Mouse (Mus musculus) left cerebral cortex, adult 2 months (tissue): ENCODE results near the gene Ube2o. TPM values are rescaled to one million over a fixed set of nuclear protein-coding genes. Genes with fewer than 3 reads are reported as not detected.

Experiments
- DNase-seq, 2 experiments: peaks; one replicate each; pipeline ENCODE4 v3.0.0; 2021 to 2022; ENCODE audit warnings: low spot score in 2 of 2, mixed read lengths in 1 of 2; ENCODE audit errors: extremely low spot score in 1 of 2
- H3K27ac ChIP-seq: fragments of 200-600 bp; 2 replicates; pipeline ENCODE4 v1.8.1; 2022
- H3K4me3 ChIP-seq: fragments of 200-600 bp; 2 replicates; pipeline ENCODE4 v1.8.1; 2022
- CTCF ChIP-seq: fragments of 200-600 bp; IDR thresholded peaks from 2 replicates; pipeline ENCODE4 v1.8.1; 2022; ENCODE audit warnings: antibody characterized with exemption, mild to moderate bottlenecking, moderate library complexity
- intact Hi-C: fragments of 180-260 bp; cut with DNase I; formaldehyde crosslinking; loops from one replicate; pipeline ENCODE4 v1.15.1; 2025
- total RNA-seq, 2 experiments: library from RNA; stranded (reverse); gene quantifications; 2 replicates each; pipeline ENCODE4 v1.2.3; 2021

Gene Ube2o
- total RNA-seq, 2 experiments from 2014 or later, result 123 to 125 TPM

- no peak overlapping the region for H3K27ac ChIP-seq
- intact Hi-C loops, result no loop called here
- DNase-seq, result no peak
- TF ChIP-seq CTCF, result no peak
- H3K4me3 ChIP-seq, result no peak overlapping the region
Observed at GRCm38 (mm10) chr11:116574982-116575381, 6.3 kb downstream of the Ube2o start.

GRCm38 (mm10) chr11:116574486-116574885, 6.8 kb downstream of the Ube2o start:
- no peak for TF ChIP-seq CTCF
- no peak for DNase-seq
- Histone ChIP-seq H3K4me3 (no peak overlapping the region), H3K27ac (no peak overlapping the region)
- intact Hi-C loops, result no loop called here

GRCm38 (mm10) chr11:116572756-116573543, 8.3 kb downstream of the Ube2o start:
- no peak for TF ChIP-seq CTCF
- DNase-seq, result peak; percentile 28 to 45
- Histone ChIP-seq H3K4me3 (no peak overlapping the region), H3K27ac (peak overlapping the region; percentile 82)
- intact Hi-C loops, result no loop called here

DNA sequence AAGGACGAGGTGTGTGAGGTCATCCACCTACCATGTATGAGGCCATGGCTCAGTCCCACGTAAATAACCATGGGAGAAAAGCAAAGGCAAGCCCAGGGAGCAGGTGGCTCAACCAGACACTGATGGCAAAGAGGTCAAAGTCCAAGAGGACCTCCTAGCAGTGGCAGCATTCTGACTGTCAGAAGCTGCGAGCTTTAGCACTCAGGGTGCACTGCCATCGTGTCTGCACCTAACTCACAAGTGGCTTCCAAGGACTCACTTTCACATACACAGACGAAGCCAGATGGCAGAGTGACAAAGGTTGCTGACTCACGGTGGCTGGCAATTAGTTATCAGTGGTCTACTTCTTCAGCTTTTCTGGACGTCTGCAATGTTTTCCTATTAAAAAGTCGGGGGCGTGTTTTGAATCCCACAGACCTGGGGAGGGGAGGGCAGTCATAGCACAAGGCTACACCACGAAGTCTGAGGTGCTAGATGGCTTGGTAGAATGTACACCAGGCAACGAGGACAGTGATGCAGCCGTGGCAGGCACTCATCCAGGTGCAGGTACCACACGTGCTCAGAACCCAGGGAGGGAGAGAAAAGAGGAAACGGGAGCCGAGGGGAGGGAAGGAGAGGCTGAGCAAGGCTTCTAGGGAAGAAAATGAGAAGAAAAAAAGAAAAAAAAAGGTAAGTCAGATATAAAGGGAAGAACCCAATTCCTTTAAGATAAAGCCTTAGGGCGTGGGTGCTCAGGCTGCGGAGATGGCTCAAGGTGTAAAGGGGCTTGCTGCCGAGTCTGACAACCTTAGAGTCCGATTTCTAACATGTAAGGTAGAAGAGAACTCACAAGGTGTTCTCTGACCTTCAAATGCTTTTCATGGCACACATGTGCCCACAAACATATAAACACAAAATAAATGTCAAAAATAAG, 9.2 kb downstream of the Ube2o start:
- Histone ChIP-seq H3K4me3 (no peak overlapping the region), H3K27ac (peak overlapping the region; percentile 82)
- intact Hi-C loops, result no loop called here
- TF ChIP-seq CTCF, result no peak
- no peak for DNase-seq

DNA sequence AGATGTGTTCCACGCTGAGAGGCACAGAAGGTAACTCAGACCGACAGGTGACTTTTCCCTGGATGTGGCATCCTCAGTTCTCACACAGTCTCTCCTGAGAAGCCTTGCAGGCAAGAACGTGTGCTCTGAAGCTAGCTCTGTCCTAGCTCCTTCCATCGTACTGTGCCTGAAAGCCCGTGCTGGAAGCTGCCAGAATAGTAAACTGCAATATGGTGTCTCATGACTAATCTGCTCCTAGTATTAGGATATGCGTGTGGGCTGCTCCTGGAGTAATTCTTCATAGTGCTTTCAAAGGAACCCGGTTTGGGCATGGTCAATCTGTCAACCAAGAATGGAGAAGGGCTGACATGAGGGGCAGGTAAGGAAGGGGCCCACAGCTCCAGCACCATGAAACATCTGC, 10.4 kb downstream of the Ube2o start:
- no peak for DNase-seq
- intact Hi-C loops, result no loop called here
- TF ChIP-seq CTCF, result no peak
- H3K27ac ChIP-seq, result no peak overlapping the region
- no peak overlapping the region for H3K4me3 ChIP-seq

DNA sequence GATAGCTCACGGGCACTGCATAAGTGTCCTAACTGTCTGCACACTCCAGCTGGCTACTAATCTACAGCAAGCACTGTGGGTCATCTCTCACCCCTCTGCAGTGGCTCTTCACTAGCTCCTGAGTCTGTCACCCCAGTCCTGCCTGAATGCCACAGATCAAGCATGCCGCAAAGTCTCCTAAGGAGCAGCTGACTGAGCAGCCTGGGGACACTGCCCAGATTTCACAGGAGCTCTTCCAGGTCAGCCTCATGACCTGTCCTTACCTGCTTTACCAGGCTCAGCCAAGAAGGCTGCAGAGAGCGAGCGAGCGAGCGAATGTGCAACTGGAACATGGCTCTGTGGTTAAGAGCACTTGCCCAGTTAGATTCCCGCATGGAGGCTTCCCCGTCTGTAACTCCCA, 13.7 kb downstream of the Ube2o start:
- intact Hi-C loops, result no loop called here
- no peak for DNase-seq
- TF ChIP-seq CTCF, result no peak
- H3K4me3 ChIP-seq, result no peak overlapping the region
- no peak overlapping the region for H3K27ac ChIP-seq

- H3K4me3 ChIP-seq, result no peak overlapping the region
- no peak for DNase-seq
Observed at GRCm38 (mm10) chr11:116565283-116566041, 15.8 kb downstream of the Ube2o start.

GRCm38 (mm10) chr11:116556308-116556707, 24.9 kb downstream of the Ube2o start:
- intact Hi-C loops, result no loop called here
- no peak overlapping the region for H3K27ac ChIP-seq

More at GRCm38 (mm10) chr11:116565283-116566041, 15.8 kb downstream of the Ube2o start:
- no peak for TF ChIP-seq CTCF
- intact Hi-C loops, result no loop called here
- H3K27ac ChIP-seq, result no peak overlapping the region

DNA sequence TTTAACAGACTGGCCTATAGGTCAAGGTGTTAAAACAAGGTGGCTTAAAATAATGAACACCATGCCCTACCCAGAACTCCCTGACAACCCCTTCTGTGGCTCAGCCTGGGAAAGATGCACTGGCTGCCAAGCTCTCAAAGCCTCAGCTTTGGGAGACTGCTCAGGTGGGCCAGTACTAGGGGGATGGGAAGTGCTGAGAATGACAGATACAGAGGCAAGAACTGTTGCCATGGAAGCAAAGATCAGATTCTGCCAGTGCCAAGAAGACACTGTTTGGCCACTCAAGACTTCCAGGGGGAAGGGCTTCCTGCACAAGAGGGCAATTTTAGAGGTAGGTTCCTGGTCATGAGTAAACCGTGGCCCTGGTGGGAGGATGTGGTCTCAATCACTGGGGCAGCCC, 25.7 kb downstream of the Ube2o start:
- DNase-seq, result no peak
- intact Hi-C loops, result no loop called here
- H3K4me3 ChIP-seq, result no peak overlapping the region
- H3K27ac ChIP-seq, result no peak overlapping the region
- TF ChIP-seq CTCF, result no peak

More at GRCm38 (mm10) chr11:116556308-116556707, 24.9 kb downstream of the Ube2o start:
- no peak for DNase-seq
- H3K4me3 ChIP-seq, result no peak overlapping the region
- TF ChIP-seq CTCF, result no peak

GRCm38 (mm10) chr11:116554171-116554878, 26.9 kb downstream of the Ube2o start:
- no peak overlapping the region for H3K27ac ChIP-seq
- H3K4me3 ChIP-seq, result no peak overlapping the region
- no peak for DNase-seq
- peak; percentile 76 for TF ChIP-seq CTCF
- intact Hi-C loops, result loop anchor here (1.0 kb wide), 1 partner anchor 74 kb away; no protein-coding TSS in a partner anchor

DNA sequence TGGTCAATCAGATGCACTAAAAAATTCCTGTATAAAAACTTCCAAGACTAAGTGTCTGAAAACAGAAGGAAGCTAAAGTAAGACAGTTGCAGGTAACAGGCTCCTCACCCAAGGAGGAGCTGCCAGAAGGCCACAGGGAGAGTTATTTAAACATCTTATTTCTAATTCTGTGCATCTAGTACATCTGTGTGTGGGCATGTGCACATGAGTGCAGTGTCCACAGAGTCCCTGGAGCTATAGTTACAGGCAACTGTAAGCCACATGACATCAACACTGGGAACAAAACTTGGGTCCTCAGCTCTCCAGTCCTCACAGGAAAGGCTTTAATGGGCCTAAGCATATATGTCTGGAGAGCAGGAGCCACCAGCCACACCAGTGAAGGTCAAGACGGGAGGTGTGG, 29.1 kb downstream of the Ube2o start:
- Histone ChIP-seq H3K27ac (no peak overlapping the region; the same call in 1 of the 2 replicates), H3K4me3 (no peak overlapping the region)
- TF ChIP-seq CTCF, result no peak
- intact Hi-C loops, result no loop called here
- no peak for DNase-seq
